Mouse (Mus musculus): ENCODE measurements around the gene 1700030K09Rik. TPM values are rescaled to one million over a fixed set of nuclear protein-coding genes. Genes with fewer than 3 reads are reported as not detected.

1700030K09Rik gene
- polyA plus RNA-seq (2015; fragmentation: Nextera tagmentation; extraction: Ambion mirVana): 18.0 and 18.9 TPM in 2 replicates

- H3K9me3 ChIP-seq: no peaks in the 10 kb centered on the region
- peak; percentile 99 for ATAC-seq (ENCODE audit: low FRiP score)
- 7% methylated on average over 34 of the region's 34 CpGs for WGBS
Observed at GRCm38 (mm10) chr8:72443338-72443993, at the start of gene 1700030K09Rik, which contains the start of gene Calr3. TSS of gene 1700030K09Rik (plus strand) at chr8:72443880. TSS of gene Calr3 (minus strand) at chr8:72443870.

GRCm38 (mm10) chr8:72401381-72401780, 42.3 kb upstream of the 1700030K09Rik start:
- Histone ChIP-seq H3K27ac (no peak overlapping the region), H3K27me3 (no peaks in the 10 kb centered on the region), H3K9me3 (no peaks in the 10 kb centered on the region), H3K9ac (no peak overlapping the region), H3K4me2 (no peak overlapping the region), H3K36me3 (peaks cover 30% of the 10 kb centered on the region), H3K4me3 (no peak overlapping the region), H3K4me1 (replicated peaks) (peaks cover 12% of the 10 kb centered on the region)
- no peak for ATAC-seq (ENCODE audit: low FRiP score)
- WGBS: 79% methylated on average over 1 of the region's 1 CpGs

More at GRCm38 (mm10) chr8:72443338-72443993, at the start of gene 1700030K09Rik, which contains the start of gene Calr3:
- Histone ChIP-seq H3K4me3 (peak within 1 kb of the TSS; percentile 44), H3K27ac (peak within 1 kb of the TSS; percentile 58), H3K36me3 (peaks cover 9% of the 10 kb centered on the region; the same call in 1 of the 2 replicates), H3K4me1 (replicated peaks) (peaks cover 32% of the 10 kb centered on the region), H3K9ac (peak within 1 kb of the TSS; percentile 72), H3K27me3 (no peaks in the 10 kb centered on the region), H3K4me2 (peak within 1 kb of the TSS; percentile 66)

GRCm38 (mm10) chr8:72402981-72403380, 40.7 kb upstream of the 1700030K09Rik start:
- 95% methylated on average over 3 of the region's 3 CpGs for WGBS
- Histone ChIP-seq H3K27me3 (no peaks in the 10 kb centered on the region), H3K27ac (no peak overlapping the region), H3K9ac (no peak overlapping the region), H3K9me3 (no peaks in the 10 kb centered on the region), H3K4me1 (replicated peaks) (peaks cover 12% of the 10 kb centered on the region), H3K36me3 (peaks cover 15% of the 10 kb centered on the region), H3K4me3 (no peak overlapping the region), H3K4me2 (no peak overlapping the region)
- no peak for ATAC-seq (ENCODE audit: low FRiP score)

GRCm38 (mm10) chr8:72407878-72408277, 35.8 kb upstream of the 1700030K09Rik start:
- Histone ChIP-seq H3K27me3 (no peaks in the 10 kb centered on the region), H3K9ac (no peak overlapping the region), H3K4me3 (no peak overlapping the region), H3K36me3 (0 out of 2 replicates have a peak, but pooled peaks cover 3% of the 10 kb centered on the region), H3K9me3 (no peaks in the 10 kb centered on the region), H3K4me1 (replicated peaks) (peaks cover 14% of the 10 kb centered on the region), H3K4me2 (no peak overlapping the region), H3K27ac (no peak overlapping the region)
- 96% methylated on average over 1 of the region's 1 CpGs for WGBS
- ATAC-seq (ENCODE audit: low FRiP score): no peak

GRCm38 (mm10) chr8:72409443-72409842, 34.2 kb upstream of the 1700030K09Rik start:
- H3K4me1 ChIP-seq (replicated peaks): peaks cover 25% of the 10 kb centered on the region
- H3K9ac ChIP-seq: no peak overlapping the region
- H3K4me2 ChIP-seq: no peak overlapping the region
- peaks cover 12% of the 10 kb centered on the region; the same call in 1 of the 2 replicates for H3K36me3 ChIP-seq
- no peak overlapping the region for H3K27ac ChIP-seq
- H3K9me3 ChIP-seq: no peaks in the 10 kb centered on the region
- H3K27me3 ChIP-seq: no peaks in the 10 kb centered on the region
- no peak for ATAC-seq (ENCODE audit: low FRiP score)
- H3K4me3 ChIP-seq: no peak overlapping the region
- WGBS: 44% methylated on average over 3 of the region's 3 CpGs

- WGBS: 92% methylated on average over 7 of the region's 7 CpGs
- H3K9me3 ChIP-seq: no peaks in the 10 kb centered on the region
- H3K4me1 ChIP-seq (replicated peaks): peaks cover 67% of the 10 kb centered on the region
- no peak overlapping the region for H3K4me3 ChIP-seq
- no peaks in the 10 kb centered on the region for H3K27me3 ChIP-seq
- no peak overlapping the region for H3K9ac ChIP-seq
- H3K27ac ChIP-seq: no peak overlapping the region
- H3K4me2 ChIP-seq: no peak overlapping the region
- ATAC-seq (ENCODE audit: low FRiP score): no peak
- H3K36me3 ChIP-seq: peaks cover 14% of the 10 kb centered on the region; the same call in 1 of the 2 replicates
Observed at GRCm38 (mm10) chr8:72413839-72414238, 29.8 kb upstream of the 1700030K09Rik start.

- ATAC-seq (ENCODE audit: low FRiP score): no peak
- Histone ChIP-seq H3K27ac (no peak overlapping the region), H3K36me3 (peaks cover 18% of the 10 kb centered on the region; the same call in 1 of the 2 replicates), H3K4me2 (no peak overlapping the region), H3K4me3 (no peak overlapping the region), H3K9me3 (no peaks in the 10 kb centered on the region), H3K27me3 (no peaks in the 10 kb centered on the region), H3K4me1 (replicated peaks) (peaks cover 71% of the 10 kb centered on the region), H3K9ac (0 out of 2 replicates have a peak overlapping the region, but pooled peaks have one; percentile 26)
- 84% methylated on average over 2 of the region's 2 CpGs for WGBS
Observed at GRCm38 (mm10) chr8:72415252-72415651, 28.4 kb upstream of the 1700030K09Rik start.

GRCm38 (mm10) chr8:72418073-72418472, 25.6 kb upstream of the 1700030K09Rik start:
- Histone ChIP-seq H3K4me3 (no peak overlapping the region), H3K4me1 (replicated peaks) (peaks cover 74% of the 10 kb centered on the region)
- no peak for ATAC-seq (ENCODE audit: low FRiP score)

GRCm38 (mm10) chr8:72420571-72421361, 22.9 kb upstream of the 1700030K09Rik start:
- peak overlapping the region; percentile 92 for H3K27ac ChIP-seq
- no peaks in the 10 kb centered on the region for H3K27me3 ChIP-seq
- no peaks in the 10 kb centered on the region for H3K9me3 ChIP-seq
- ATAC-seq (ENCODE audit: low FRiP score): peak; percentile 79
- H3K4me1 ChIP-seq (replicated peaks): peaks cover 52% of the 10 kb centered on the region
- H3K9ac ChIP-seq: peak overlapping the region; percentile 91
- H3K4me2 ChIP-seq: peak overlapping the region; percentile 69
- H3K4me3 ChIP-seq: peak overlapping the region; percentile 87
- 1% methylated on average over 59 of the region's 73 CpGs for WGBS
- 0 out of 2 replicates have a peak, but pooled peaks cover 6% of the 10 kb centered on the region for H3K36me3 ChIP-seq

More at GRCm38 (mm10) chr8:72418073-72418472, 25.6 kb upstream of the 1700030K09Rik start:
- Histone ChIP-seq H3K27me3 (no peaks in the 10 kb centered on the region), H3K9me3 (no peaks in the 10 kb centered on the region), H3K36me3 (peaks cover 14% of the 10 kb centered on the region; the same call in 1 of the 2 replicates), H3K27ac (no peak overlapping the region), H3K4me2 (no peak overlapping the region), H3K9ac (no peak overlapping the region)
- WGBS: 95% methylated on average over 4 of the region's 4 CpGs

- peak within 1 kb of the TSS; percentile 92 for H3K27ac ChIP-seq
- H3K4me2 ChIP-seq: peak within 1 kb of the TSS; percentile 69
- peak; percentile 98 for ATAC-seq (ENCODE audit: low FRiP score)
- under 1% methylated on average over 48 of the region's 48 CpGs for WGBS
- no peaks in the 10 kb centered on the region for H3K9me3 ChIP-seq
- no peaks in the 10 kb centered on the region for H3K27me3 ChIP-seq
- peak within 1 kb of the TSS; percentile 91 for H3K9ac ChIP-seq
- 0 out of 2 replicates have a peak, but pooled peaks cover 6% of the 10 kb centered on the region for H3K36me3 ChIP-seq
- peak within 1 kb of the TSS; percentile 87 for H3K4me3 ChIP-seq
- peaks cover 43% of the 10 kb centered on the region for H3K4me1 ChIP-seq (replicated peaks)
Observed at GRCm38 (mm10) chr8:72421362-72422335, 22.0 kb upstream of the 1700030K09Rik start, which contains the start of gene Eps15l1. TSS of gene Eps15l1 (minus strand) at chr8:72421460.

GRCm38 (mm10) chr8:72422926-72423325, 20.8 kb upstream of the 1700030K09Rik start:
- H3K4me3 ChIP-seq: no peak overlapping the region
- ATAC-seq (ENCODE audit: low FRiP score): no peak
- peaks cover 30% of the 10 kb centered on the region for H3K4me1 ChIP-seq (replicated peaks)
- no peak overlapping the region for H3K27ac ChIP-seq
- H3K9me3 ChIP-seq: no peaks in the 10 kb centered on the region
- 75% methylated on average over 1 of the region's 1 CpGs for WGBS
- no peak overlapping the region for H3K4me2 ChIP-seq
- 0 out of 2 replicates have a peak, but pooled peaks cover 6% of the 10 kb centered on the region for H3K36me3 ChIP-seq
- H3K27me3 ChIP-seq: no peaks in the 10 kb centered on the region
- no peak overlapping the region for H3K9ac ChIP-seq

Measured in hindbrain, embryonic 13.5 days (tissue).